Mouse (Mus musculus): ENCODE measurements around the gene Copz2.

GRCm38 (mm10) chr11:96862534-96862933 lies 12.9 kb downstream of the Copz2 start:
- TF ChIP-seq CTCF (IDR thresholded peaks at IDR 0.05; ENCODE audit: control insufficient read depth, insufficient read depth, insufficient read length) (no peak), CEBPB (IDR thresholded peaks at IDR 0.05; ENCODE audit: low read depth) (no peak), FOSL1 (IDR thresholded peaks at IDR 0.05; ENCODE audit: insufficient read depth, low read length, poor library complexity, severe bottlenecking) (no peak), MYOG (IDR thresholded peaks at IDR 0.05; ENCODE audit: control insufficient read depth, extremely low read depth, insufficient read length) (no peak)
